Mouse (Mus musculus) liver, postnatal 0 days (tissue): Measurements from ENCODE around the gene Hnrnph1.

ENCODE experiments used
- CTCF ChIP-seq: sonication (generic); IDR thresholded peaks from 2 replicates; pipeline ENCODE4 v1.5.1; 2016; ENCODE audit warnings: antibody characterized with exemption, low read depth
- EP300 ChIP-seq: IDR thresholded peaks from 2 replicates; pipeline ENCODE4 v1.6.1; 2016; ENCODE audit warnings: antibody characterized with exemption, low read depth, mild to moderate bottlenecking

- TF ChIP-seq CTCF, result no peak
- no peak for TF ChIP-seq EP300
Observed at GRCm38 (mm10) chr11:50387167-50387679, 10.4 kb downstream of the Hnrnph1 start.
